8 mouse cellular contexts compared by ENCODE assay signal in genomic region chr4:133057389-133058122, GRCm38 (mm10). TPM values are rescaled to one million over a fixed set of nuclear protein-coding genes. Genes with fewer than 3 reads are reported as not detected.
DNase-seq lines count a peak whose midpoint lies in the region; ATAC-seq and TF ChIP-seq lines count a peak whose summit lies in the region.

No protein-coding gene starts in this region.

- no peak overlapping the region for H3K27ac ChIP-seq in neural tube, embryonic 12.5 days
- peak overlapping the region; percentile 90 for H3K27ac ChIP-seq in heart, embryonic 16.5 days (ENCODE audit: low read length)
- peak overlapping the region; percentile 91 for H3K27ac ChIP-seq in thymus, adult 2 months (ENCODE audit: control insufficient read depth, insufficient read depth, low read length)

- peaks cover 29% of the 10 kb centered on the region for H3K36me3 ChIP-seq in neural tube, embryonic 12.5 days
- H3K36me3 ChIP-seq in heart, embryonic 16.5 days (ENCODE audit: control insufficient read depth, insufficient read depth), result peaks cover 33% of the 10 kb centered on the region
- H3K36me3 ChIP-seq in thymus, adult 2 months (ENCODE audit: control insufficient read depth, insufficient read depth, low read length), result peaks cover 19% of the 10 kb centered on the region

- DNase-seq in neural tube, embryonic 10.5 days (ENCODE audit: extremely low spot score, low spot score), result no peak
- peak; percentile 76 for DNase-seq in c-Kit-positive CD71-positive TER-119-positive erythroid progenitor cells, embryonic 14.5 days (ENCODE audit: low spot score)
- DNase-seq in kidney, postnatal 25 days, result peak; percentile 89 to 96
- peak; percentile 62 for DNase-seq in thymus, adult 2 months
- DNase-seq in cerebellum, adult 11 months, result no peak

- H3K4me2 ChIP-seq in neural tube, embryonic 12.5 days (replicated peaks), result no peak overlapping the region
- H3K4me2 ChIP-seq in heart, embryonic 16.5 days (ENCODE audit: low read depth, low read length), result peak overlapping the region; percentile 16; the same call in 1 of the 2 replicates

- H3K4me3 ChIP-seq in neural tube, embryonic 12.5 days, result no peak overlapping the region
- 0 out of 2 replicates have a peak overlapping the region, but pooled peaks have one; percentile 2 for H3K4me3 ChIP-seq in heart, embryonic 16.5 days (ENCODE audit: low read length)
- H3K4me3 ChIP-seq in thymus, adult 2 months (ENCODE audit: control insufficient read depth, insufficient read depth, low read length), result no peak overlapping the region

- no peak for ATAC-seq in neural tube, embryonic 12.5 days (ENCODE audit: low FRiP score, low read depth)
- ATAC-seq in heart, embryonic 16.5 days (replicated peaks; ENCODE audit: extremely low read depth, insufficient read depth, low FRiP score), result peak; percentile 29
- peak; percentile 50 for ATAC-seq in megakaryocyte-erythroid progenitor cell, adult 5-6 weeks (replicated peaks; ENCODE audit: low FRiP score, low TSS enrichment, poor library complexity, severe bottlenecking)

- H3K27me3 ChIP-seq in neural tube, embryonic 12.5 days (replicated peaks), result no peaks in the 10 kb centered on the region
- H3K27me3 ChIP-seq in heart, embryonic 16.5 days (ENCODE audit: control insufficient read depth, insufficient read depth, low read length), result no peaks in the 10 kb centered on the region
- no peaks in the 10 kb centered on the region for H3K27me3 ChIP-seq in thymus, adult 2 months (ENCODE audit: control insufficient read depth, insufficient read depth, low read length)

- 37% methylated on average over 7 of the region's 7 CpGs for WGBS in neural tube, embryonic 12.5 days
- WGBS in heart, embryonic 16.5 days, result 31% methylated on average over 7 of the region's 7 CpGs
- 9% methylated on average over 7 of the region's 7 CpGs for WGBS in thymus, adult 2 months

- TF ChIP-seq POLR2A in thymus, adult 2 months (IDR thresholded peaks at IDR 0.05; ENCODE audit: control insufficient read depth, extremely low read depth, insufficient read depth, low read length, poor library complexity), result 0 out of 2 replicates have a peak, but pooled peaks have one; percentile 28

- peak overlapping the region; percentile 14; the same call in 1 of the 2 replicates for H3K9ac ChIP-seq in neural tube, embryonic 12.5 days
- H3K9ac ChIP-seq in heart, embryonic 16.5 days (ENCODE audit: low read length), result peak overlapping the region; percentile 55

- TF ChIP-seq CTCF in thymus, adult 2 months (IDR thresholded peaks at IDR 0.05; ENCODE audit: borderline replicate concordance, control insufficient read depth, extremely low read depth, insufficient read depth, low read length, poor library complexity), result no peak

- H3K4me1 ChIP-seq in neural tube, embryonic 12.5 days, result peaks cover 38% of the 10 kb centered on the region
- H3K4me1 ChIP-seq in heart, embryonic 16.5 days (ENCODE audit: control insufficient read depth, insufficient read depth, low read length), result peaks cover 70% of the 10 kb centered on the region
- H3K4me1 ChIP-seq in thymus, adult 2 months (replicated peaks; ENCODE audit: control insufficient read depth, insufficient read depth, low read length), result peaks cover 34% of the 10 kb centered on the region

- no peaks in the 10 kb centered on the region for H3K9me3 ChIP-seq in neural tube, embryonic 12.5 days
- no peaks in the 10 kb centered on the region for H3K9me3 ChIP-seq in heart, embryonic 16.5 days (replicated peaks; ENCODE audit: control insufficient read depth, low read length)

RNA-seq across cellular contexts. Expression of gene Ahdc1, which starts 46.5 kb away (rescaled TPM):
- polyA plus RNA-seq in neural tube, embryonic 12.5 days (2016; fragmentation: Nextera tagmentation; extraction: Ambion mirVana), result 10.5 TPM in 2 replicates
- 7.1 and 7.2 TPM in 2 replicates for polyA plus RNA-seq in heart, embryonic 16.5 days (2015; fragmentation: Nextera tagmentation; extraction: Ambion mirVana)
- 4.8 and 7.0 TPM in 2 replicates for total RNA-seq in megakaryocyte-erythroid progenitor cell, adult 5-6 weeks (2014; fragmentation: Nextera tagmentation)
- total RNA-seq in megakaryocyte-erythroid progenitor cell, adult 5-6 weeks (2017), result 0.33 and 0.72 TPM in 2 replicates
- polyA plus RNA-seq in thymus, adult 2 months (2012; rRNA removed), result 59.8 and 78.9 TPM in 2 replicates

Comparison
In these comparisons a context has a peak if more than half of its experiments do, and no peak if none do; other contexts are left out.
1. DNase-seq: peak in c-Kit-positive CD71-positive TER-119-positive erythroid progenitor cells, embryonic 14.5 days (single experiment), kidney, postnatal 25 days (2 of 2) and thymus, adult 2 months (single experiment); none in neural tube, embryonic 10.5 days (single experiment) and cerebellum, adult 11 months (single experiment).